Mouse (Mus musculus): Measurements from ENCODE around the gene Nanos3.

The Nanos3 gene

GRCm38 (mm10) chr8:84188671-84189070 lies 3.7 kb upstream of the Nanos3 start:
- in situ Hi-C loops (cut with MboI; ENCODE audit: low pct_unique_long_range_greater_than_20kb in 1 of 2, low sequenced_read_pairs in 2 of 2, unreplicated experiment in 1 of 2), result no loop called here

DNA sequence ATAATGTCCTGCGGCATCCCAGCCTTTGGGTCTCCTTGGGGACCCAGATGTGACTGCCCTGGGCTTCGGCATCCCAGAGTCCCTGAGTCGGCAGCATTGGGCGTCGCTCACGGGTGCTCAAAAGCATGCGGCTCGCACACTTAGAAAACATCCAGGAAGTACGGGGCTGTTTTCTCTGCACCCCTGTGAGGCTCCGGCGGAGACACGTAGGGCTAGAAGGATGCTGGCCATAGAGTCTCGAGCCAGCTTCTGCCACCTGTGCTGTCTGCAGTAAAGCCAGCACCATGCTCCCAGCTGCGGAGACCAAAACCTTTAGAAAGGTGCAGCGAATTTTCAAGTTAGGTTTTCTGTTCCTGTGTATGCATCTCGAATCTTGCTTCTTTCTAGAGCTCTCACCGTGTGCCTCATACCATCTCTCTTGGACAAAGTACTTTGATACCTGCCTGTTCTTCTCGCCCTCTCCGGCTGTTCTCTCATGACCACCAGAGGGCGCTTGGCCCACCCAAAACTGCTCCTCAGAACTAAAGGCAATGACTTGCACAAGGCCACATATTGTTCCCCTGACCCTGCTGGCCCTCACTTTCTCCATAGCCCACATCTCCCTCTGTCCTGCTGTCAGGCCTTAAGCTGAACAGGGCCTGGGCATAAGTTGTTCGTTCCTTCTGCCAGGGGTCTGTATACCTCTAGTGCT lies 2.2 kb upstream of the Nanos3 start:
- in situ Hi-C loops (cut with MboI; ENCODE audit: low pct_unique_long_range_greater_than_20kb in 1 of 2, low sequenced_read_pairs in 2 of 2, unreplicated experiment in 1 of 2), result no loop called here

GRCm38 (mm10) chr8:84186547-84186946 lies 1.5 kb upstream of the Nanos3 start:
- in situ Hi-C loops (cut with MboI; ENCODE audit: low pct_unique_long_range_greater_than_20kb in 1 of 2, low sequenced_read_pairs in 2 of 2, unreplicated experiment in 1 of 2), result no loop called here

DNA sequence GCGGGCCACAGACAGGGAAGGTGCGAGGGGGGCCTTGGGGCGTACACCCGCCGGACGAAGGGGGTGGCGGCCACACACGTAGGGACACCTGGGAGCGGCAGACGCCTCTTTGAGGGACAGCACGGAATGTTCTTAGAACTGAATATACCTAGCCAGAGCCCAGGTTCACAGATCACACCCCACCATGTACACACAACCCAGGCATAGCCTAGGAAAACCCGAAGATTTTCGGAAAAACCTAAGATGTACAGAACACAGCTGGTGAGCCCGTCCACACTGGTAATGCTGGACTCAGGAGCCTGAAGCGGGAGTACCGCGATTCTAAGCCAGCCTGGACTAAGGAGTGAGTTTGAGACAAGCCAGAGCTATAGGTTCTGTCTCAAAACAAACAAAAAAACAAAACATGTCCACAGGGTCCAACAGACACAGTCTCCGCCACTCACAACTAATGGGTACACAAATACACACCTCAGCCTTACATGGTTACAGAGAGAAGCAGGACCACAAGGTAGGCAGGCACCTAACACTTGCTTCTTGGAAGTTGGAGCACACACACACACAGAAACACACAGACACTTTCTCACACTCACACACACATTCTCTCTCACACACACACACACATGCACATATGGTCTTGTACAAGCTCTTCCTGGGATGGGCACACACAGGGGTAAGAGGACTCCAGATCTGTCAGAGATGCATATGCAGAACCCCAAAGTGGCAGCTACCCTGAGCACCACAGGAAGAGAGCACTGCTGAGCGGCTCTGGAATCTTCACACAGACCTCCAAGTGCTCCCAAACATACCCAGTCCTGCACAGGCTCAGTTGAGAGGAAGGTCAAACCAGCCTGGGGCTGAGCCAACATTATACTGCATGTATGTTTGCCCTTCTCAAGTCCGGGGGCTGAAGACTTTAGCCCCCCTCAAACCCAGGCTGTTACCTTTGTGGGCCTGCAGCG lies 653 bp downstream of the Nanos3 start:
- in situ Hi-C loops (cut with MboI; ENCODE audit: low pct_unique_long_range_greater_than_20kb in 1 of 2, low sequenced_read_pairs in 2 of 2, unreplicated experiment in 1 of 2), result no loop called here

GRCm38 (mm10) chr8:84183261-84184084 lies 1.5 kb downstream of the Nanos3 start:
- in situ Hi-C loops (cut with MboI; ENCODE audit: low pct_unique_long_range_greater_than_20kb in 1 of 2, low sequenced_read_pairs in 2 of 2, unreplicated experiment in 1 of 2), result no loop called here

DNA sequence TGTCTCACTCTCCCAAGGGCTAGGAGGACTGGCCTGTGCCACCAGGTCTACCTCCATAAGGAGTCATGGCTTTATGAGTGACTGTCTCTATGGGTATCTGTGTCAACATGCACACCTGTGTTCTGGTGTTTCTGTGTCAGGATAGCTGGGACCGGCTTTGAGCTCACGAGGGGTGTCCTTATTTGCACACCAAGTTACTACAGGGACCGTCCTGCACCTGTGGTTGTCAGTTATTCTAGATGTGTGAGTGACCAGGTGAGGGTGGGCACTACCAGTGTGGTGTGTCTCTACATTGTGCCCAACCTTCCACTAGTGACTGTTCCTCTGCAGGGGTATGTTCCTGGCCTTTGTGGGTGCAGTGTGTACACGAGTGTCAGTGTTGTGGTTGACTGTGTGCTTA lies 2.2 kb downstream of the Nanos3 start:
- in situ Hi-C loops (cut with MboI; ENCODE audit: low pct_unique_long_range_greater_than_20kb in 1 of 2, low sequenced_read_pairs in 2 of 2, unreplicated experiment in 1 of 2), result no loop called here

- in situ Hi-C loops (cut with MboI; ENCODE audit: low pct_unique_long_range_greater_than_20kb in 1 of 2, low sequenced_read_pairs in 2 of 2, unreplicated experiment in 1 of 2), result no loop called here
These were observed 4.4 kb downstream of the Nanos3 start for GRCm38 (mm10) chr8:84180530-84181190.

- in situ Hi-C loops (cut with MboI; ENCODE audit: low pct_unique_long_range_greater_than_20kb in 1 of 2, low sequenced_read_pairs in 2 of 2, unreplicated experiment in 1 of 2), result no loop called here
These were observed 5.1 kb downstream of the Nanos3 start for GRCm38 (mm10) chr8:84179946-84180345.

- in situ Hi-C loops (cut with MboI; ENCODE audit: low pct_unique_long_range_greater_than_20kb in 1 of 2, low sequenced_read_pairs in 2 of 2, unreplicated experiment in 1 of 2), result no loop called here
These were observed 6.4 kb downstream of the Nanos3 start for GRCm38 (mm10) chr8:84178592-84178991.

- in situ Hi-C loops (cut with MboI; ENCODE audit: low pct_unique_long_range_greater_than_20kb in 1 of 2, low sequenced_read_pairs in 2 of 2, unreplicated experiment in 1 of 2), result no loop called here
These were observed 7.6 kb downstream of the Nanos3 start for GRCm38 (mm10) chr8:84177405-84177804.

- in situ Hi-C loops (cut with MboI; ENCODE audit: low pct_unique_long_range_greater_than_20kb in 1 of 2, low sequenced_read_pairs in 2 of 2, unreplicated experiment in 1 of 2), result no loop called here
These were observed 8.5 kb downstream of the Nanos3 start for GRCm38 (mm10) chr8:84176560-84176959.

- in situ Hi-C loops (cut with MboI; ENCODE audit: low pct_unique_long_range_greater_than_20kb in 1 of 2, low sequenced_read_pairs in 2 of 2, unreplicated experiment in 1 of 2), result no loop called here
These were observed 11.2 kb downstream of the Nanos3 start for GRCm38 (mm10) chr8:84173861-84174260.

DNA sequence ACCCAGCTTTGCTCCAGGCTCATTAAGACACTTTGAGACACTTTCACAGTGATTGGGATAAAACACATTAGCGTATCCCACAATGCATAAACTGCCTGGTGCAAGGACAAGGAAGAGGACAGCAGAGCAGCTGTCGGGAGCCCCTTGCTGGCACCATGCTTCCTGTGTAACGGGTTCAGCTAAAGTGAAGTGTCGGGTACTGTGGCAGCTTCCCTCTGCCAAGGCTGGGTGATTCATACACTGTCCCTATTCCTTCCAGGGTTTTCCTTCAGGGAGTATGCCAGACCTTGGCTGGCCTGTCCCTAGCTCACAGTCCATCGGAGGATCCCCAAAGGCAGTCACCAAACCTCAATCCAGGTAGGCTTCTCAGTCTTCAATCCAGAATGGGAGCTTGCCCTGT lies 14.9 kb downstream of the Nanos3 start:
- in situ Hi-C loops (cut with MboI; ENCODE audit: low pct_unique_long_range_greater_than_20kb in 1 of 2, low sequenced_read_pairs in 2 of 2, unreplicated experiment in 1 of 2), result no loop called here

- in situ Hi-C loops (cut with MboI; ENCODE audit: low pct_unique_long_range_greater_than_20kb in 1 of 2, low sequenced_read_pairs in 2 of 2, unreplicated experiment in 1 of 2), result no loop called here
These were observed 17.3 kb downstream of the Nanos3 start for GRCm38 (mm10) chr8:84167696-84168095.

GRCm38 (mm10) chr8:84157620-84158019 lies 27.4 kb downstream of the Nanos3 start:
- in situ Hi-C loops (cut with MboI; ENCODE audit: low pct_unique_long_range_greater_than_20kb in 1 of 2, low sequenced_read_pairs in 2 of 2, unreplicated experiment in 1 of 2), result no loop called here

GRCm38 (mm10) chr8:84149181-84149580 lies 35.8 kb downstream of the Nanos3 start:
- in situ Hi-C loops (cut with MboI; ENCODE audit: low pct_unique_long_range_greater_than_20kb in 1 of 2, low sequenced_read_pairs in 2 of 2, unreplicated experiment in 1 of 2), result no loop called here

DNA sequence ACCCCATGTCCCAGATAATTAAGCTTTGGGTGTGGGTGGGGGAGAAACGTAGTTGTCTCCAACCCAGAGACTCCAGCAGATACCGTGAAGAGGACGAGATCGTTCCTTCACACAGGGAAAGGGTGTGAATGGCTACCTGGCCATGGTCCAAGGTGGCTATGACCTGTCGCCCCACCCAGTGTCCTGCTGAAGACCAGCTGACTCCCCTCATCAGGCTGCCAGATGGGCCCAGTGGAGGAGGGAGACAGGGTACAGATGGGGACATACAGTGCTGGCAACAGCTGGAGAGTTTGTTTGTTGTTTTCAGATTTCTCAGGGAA lies 36.5 kb downstream of the Nanos3 start:
- in situ Hi-C loops (cut with MboI; ENCODE audit: low pct_unique_long_range_greater_than_20kb in 1 of 2, low sequenced_read_pairs in 2 of 2, unreplicated experiment in 1 of 2), result no loop called here

- in situ Hi-C loops (cut with MboI; ENCODE audit: low pct_unique_long_range_greater_than_20kb in 1 of 2, low sequenced_read_pairs in 2 of 2, unreplicated experiment in 1 of 2), result no loop called here
These were observed 37.1 kb downstream of the Nanos3 start, which contains the start of the genes Cc2d1a and 4930432K21Rik for GRCm38 (mm10) chr8:84147769-84148530. Gene Cc2d1a (minus strand): TSS chr8:84147936. Gene 4930432K21Rik (plus strand): TSS chr8:84148025.

Data from mouse embryonic stem cell (cell line).